Mouse (Mus musculus) ES-E14 (cell line): ENCODE measurements around the gene Homer3. TPM values are rescaled to one million over a fixed set of nuclear protein-coding genes. Genes with fewer than 3 reads are reported as not detected.

ENCODE experiments used
- DNase-seq: peaks from one replicate; pipeline ENCODE4 v3.0.0-alpha.2; 2013; ENCODE audit warnings: low read depth, low spot score
- H3K27ac ChIP-seq: 2 replicates; pipeline ENCODE4 v1.5.1; 2012; ENCODE audit warnings: low read depth, mild to moderate bottlenecking, low read length, moderate library complexity, mixed read lengths; ENCODE audit not compliant: poor library complexity, insufficient read depth, severe bottlenecking
- H3K36me3 ChIP-seq: 2 replicates; pipeline ENCODE4 v1.6.1; 2012; ENCODE audit warnings: mild to moderate bottlenecking, low read length, moderate library complexity, mixed read lengths; ENCODE audit not compliant: control insufficient read depth, poor library complexity, insufficient read depth, severe bottlenecking
- H3K4me1 ChIP-seq, 2 experiments: fragments of 150-350 bp in 1 of 2; sonication (generic) in 1 of 2; 2 replicates each; pipeline ENCODE4 v1.6.1; 2012; ENCODE audit warnings: low read length in 2 of 2, mild to moderate bottlenecking in 1 of 2, mixed read lengths in 1 of 2; ENCODE audit not compliant: control insufficient read depth in 2 of 2, insufficient read depth in 2 of 2, poor library complexity in 1 of 2
- H3K4me3 ChIP-seq, 2 experiments: fragments of 150-350 bp in 1 of 2; sonication (generic) in 1 of 2; 2 replicates each; pipeline ENCODE4 v1.5.1; 2012; ENCODE audit warnings: low read length in 2 of 2, low read depth in 1 of 2, mild to moderate bottlenecking in 1 of 2, mixed read lengths in 1 of 2; ENCODE audit not compliant: insufficient read depth in 1 of 2, poor library complexity in 1 of 2, severe bottlenecking in 1 of 2
- H3K9ac ChIP-seq: 2 replicates; pipeline ENCODE4 v1.6.1; 2012; ENCODE audit warnings: low read depth, mild to moderate bottlenecking, low read length, mixed read lengths; ENCODE audit not compliant: poor library complexity, insufficient read depth, severe bottlenecking
- H3K9me3 ChIP-seq: fragments of 150-350 bp; sonication (generic); 2 replicates; pipeline ENCODE4 v1.6.1; 2012; ENCODE audit warnings: low read depth, mild to moderate bottlenecking, low read length; ENCODE audit not compliant: control insufficient read depth, insufficient read depth
- CHD2 ChIP-seq: IDR thresholded peaks from 2 replicates; pipeline ENCODE4 v1.6.1; 2014; ENCODE audit warnings: mild to moderate bottlenecking, low read depth, low read length, inconsistent platforms
- HCFC1 ChIP-seq: IDR thresholded peaks from 2 replicates; pipeline ENCODE4 v1.6.1; 2012; ENCODE audit warnings: low read length, inconsistent platforms, borderline replicate concordance; ENCODE audit not compliant: insufficient read depth
- MAFK ChIP-seq: IDR thresholded peaks from 2 replicates; pipeline ENCODE4 v1.6.1; 2014; ENCODE audit warnings: mild to moderate bottlenecking, low read depth, low read length, inconsistent platforms; ENCODE audit not compliant: insufficient read depth
- ZC3H11A ChIP-seq: IDR thresholded peaks from 2 replicates; pipeline ENCODE4 v1.6.1; 2012; ENCODE audit warnings: low read depth, mild to moderate bottlenecking, inconsistent platforms, low read length, borderline replicate concordance
- ZNF384 ChIP-seq: IDR thresholded peaks from 2 replicates; pipeline ENCODE4 v1.6.1; 2012; ENCODE audit warnings: low read depth, low read length, inconsistent platforms
- in situ Hi-C, 2 experiments: fragments of 600-800 bp; cut with MboI; formaldehyde crosslinking; loops; one replicate each; pipeline ENCODE4 v1.15.1; 2025; ENCODE audit warnings: low sequenced_read_pairs in 2 of 2, inconsistent platforms in 1 of 2; ENCODE audit not compliant: unreplicated experiment in 2 of 2
- total RNA-seq: library from RNA; depleted of rRNA; stranded (reverse); fragments of 300-350 nt; gene quantifications from 2 replicates; pipeline ENCODE4 v1.2.3, GENCODE M21; 2012

The Homer3 gene
- total RNA-seq, 1 experiment: 34.4 TPM

DNA sequence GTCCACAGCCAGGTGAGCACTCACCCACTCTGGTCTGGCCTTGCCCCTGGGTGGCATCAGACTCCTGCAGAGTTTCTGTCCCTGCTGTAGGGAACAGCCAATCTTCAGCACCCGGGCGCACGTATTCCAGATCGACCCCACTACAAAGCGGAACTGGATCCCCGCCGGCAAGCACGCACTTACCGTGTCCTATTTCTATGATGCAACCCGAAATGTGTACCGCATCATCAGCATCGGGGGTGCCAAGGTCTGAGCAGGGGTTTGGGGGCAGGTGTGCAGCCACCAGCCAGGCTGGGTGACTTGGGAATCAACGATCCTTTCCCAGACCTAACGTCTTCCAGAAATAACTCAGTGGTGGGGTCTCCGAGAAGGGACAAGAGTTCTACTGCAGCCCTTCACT is 2.7 kb downstream of the Homer3 start:
- no peak for TF ChIP-seq ZNF384
- no peak for TF ChIP-seq HCFC1
- no peak for TF ChIP-seq CHD2
- TF ChIP-seq ZC3H11A: no peak
- no peak for TF ChIP-seq MAFK

GRCm38 (mm10) chr8:70286737-70287136 is 4.1 kb downstream of the Homer3 start:
- DNase-seq: peak; percentile 59
- Histone ChIP-seq H3K36me3 (peaks cover 42% of the 10 kb centered on the region; the same call in 1 of the 2 replicates), H3K4me3 (no peak overlapping the region), H3K4me1 (peaks cover 0 to 11% of the 10 kb centered on the region in 2 experiments; a peak in 2 of 4 replicates), H3K9ac (no peak overlapping the region), H3K9me3 (no peaks in the 10 kb centered on the region), H3K27ac (no peak overlapping the region)
- in situ Hi-C loops: no loop called here
- TF ChIP-seq MAFK (no peak), ZNF384 (no peak), CHD2 (no peak), HCFC1 (no peak; the same call in 1 of the 2 replicates), ZC3H11A (no peak)

More for the DNA sequence above, 2.7 kb downstream of the Homer3 start:
- Histone ChIP-seq H3K4me1 (peaks cover 4 to 21% of the 10 kb centered on the region in 2 experiments; a peak in 3 of 4 replicates), H3K27ac (no peak overlapping the region), H3K9me3 (no peaks in the 10 kb centered on the region), H3K4me3 (no peak overlapping the region), H3K36me3 (peaks cover 30% of the 10 kb centered on the region; the same call in 1 of the 2 replicates), H3K9ac (no peak overlapping the region)
- no peak for DNase-seq
- in situ Hi-C loops: no loop called here

- no peaks in the 10 kb centered on the region for H3K9me3 ChIP-seq
- H3K4me3 ChIP-seq: no peak overlapping the region
- in situ Hi-C loops: no loop called here
- peaks cover 0 to 4% of the 10 kb centered on the region in 2 experiments; a peak in 3 of 4 replicates for H3K4me1 ChIP-seq
- H3K9ac ChIP-seq: no peak overlapping the region
- DNase-seq: no peak
- H3K27ac ChIP-seq: no peak overlapping the region
- TF ChIP-seq ZNF384: no peak
- no peak for TF ChIP-seq ZC3H11A
- TF ChIP-seq HCFC1: no peak
- TF ChIP-seq CHD2: no peak
- TF ChIP-seq MAFK: no peak
- H3K36me3 ChIP-seq: peaks cover 76% of the 10 kb centered on the region
Measured at GRCm38 (mm10) chr8:70293988-70294405, 11.4 kb downstream of the Homer3 start.

DNA sequence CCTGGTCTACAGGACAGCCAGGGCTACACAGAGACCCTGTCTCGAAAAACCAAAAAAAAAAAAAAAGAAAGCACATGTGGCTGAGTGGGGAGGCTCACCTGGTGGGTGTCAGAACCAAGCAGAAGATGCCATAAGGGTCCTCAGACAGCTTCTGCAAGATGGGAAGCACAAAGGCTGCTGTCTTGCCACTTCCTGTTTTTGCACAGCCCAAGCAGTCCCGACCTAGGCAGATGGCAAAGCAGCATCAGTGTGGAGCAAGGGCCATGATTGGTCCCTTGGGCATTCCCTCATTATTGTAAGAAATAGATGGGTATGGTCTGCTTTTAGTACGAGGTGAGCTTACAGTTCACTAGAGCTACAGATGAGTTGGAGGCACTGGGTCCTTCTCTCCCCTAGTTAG is 18.3 kb downstream of the Homer3 start:
- Histone ChIP-seq H3K9ac (no peak overlapping the region), H3K27ac (no peak overlapping the region), H3K4me1 (no peaks in the 10 kb centered on the region), H3K9me3 (no peaks in the 10 kb centered on the region), H3K36me3 (peaks cover 36% of the 10 kb centered on the region), H3K4me3 (no peak overlapping the region)
- in situ Hi-C loops: no loop called here
- no peak for DNase-seq
- TF ChIP-seq CHD2: no peak
- TF ChIP-seq ZNF384: no peak
- no peak for TF ChIP-seq HCFC1
- no peak for TF ChIP-seq ZC3H11A
- TF ChIP-seq MAFK: no peak
